Mouse (Mus musculus): Measurements from ENCODE around the gene Zfp622. TPM values are rescaled to one million over a fixed set of nuclear protein-coding genes. Genes with fewer than 3 reads are reported as not detected.

Gene Zfp622
- polyA plus RNA-seq (2012; rRNA removed), result 30.7 and 30.8 TPM in 2 replicates

GRCm38 (mm10) chr15:25984067-25984733 lies at the start of gene Zfp622:
TSS of gene Zfp622 (plus strand) at chr15:25984366.

Other genes starting within 250 kb of the Zfp622 start
- gene Retreg1, start 141.2 kb upstream of the Zfp622 start, polyA plus RNA-seq (2012; rRNA removed), result 14.9 and 15.7 TPM in 2 replicates

Data from central nervous system, embryonic 18 days (tissue).